Mouse (Mus musculus): ENCODE results near the gene Grb10.
A peak's percentile ranks its signal among the peaks of the same experiment; 100 is the strongest.

The Grb10 gene

DNA sequence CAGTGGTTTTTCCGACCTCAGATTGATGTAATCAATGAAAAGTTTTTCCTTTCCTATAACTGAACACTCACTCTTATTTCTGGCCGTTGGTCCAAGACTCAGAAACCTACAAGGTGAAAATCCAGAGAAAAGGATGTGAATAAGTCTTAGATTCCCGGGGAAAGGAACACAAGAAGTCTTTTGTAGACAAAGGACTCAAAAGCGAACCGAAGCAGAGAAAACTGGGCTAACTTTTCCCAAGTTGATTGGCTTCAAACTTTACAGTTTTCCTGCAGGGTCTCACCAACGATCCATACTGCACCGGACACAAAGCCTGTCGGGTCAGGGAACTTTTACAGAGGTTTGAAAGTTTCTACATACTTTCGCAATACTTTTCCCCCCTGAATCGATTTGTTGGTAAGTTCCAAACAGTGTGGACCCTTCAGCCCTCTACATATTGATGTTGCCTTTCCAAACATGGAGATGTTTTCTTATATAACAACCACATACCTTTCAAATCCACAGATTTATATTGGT, at the start of gene Grb10:
Grb10 (minus strand) TSS at position 214 of the 516 bp plus-strand sequence.
- DNase-seq (ENCODE audit: low spot score): no peak

DNA sequence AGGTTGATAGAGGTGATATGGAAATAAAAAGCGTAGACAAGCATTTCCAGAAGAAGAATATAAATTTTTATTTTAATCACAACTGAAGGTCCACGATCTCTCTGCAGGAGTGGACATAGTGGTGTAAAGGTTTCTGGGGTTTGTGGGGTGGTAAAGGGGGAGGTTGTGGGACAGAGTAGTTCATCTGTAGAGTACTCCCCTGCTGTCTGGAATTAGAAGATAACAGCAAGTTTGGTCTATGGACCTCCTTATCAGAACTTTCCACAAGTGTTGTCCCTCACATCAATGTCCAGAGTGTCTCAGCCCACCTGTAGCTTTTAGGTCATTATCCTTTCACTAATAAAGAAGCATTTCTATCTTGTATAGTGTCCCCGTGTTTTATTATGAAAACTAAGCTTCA, 43.2 kb upstream of the Grb10 start:
- DNase-seq (ENCODE audit: low spot score): no peak

GRCm38 (mm10) chr11:12079231-12079630, 40.7 kb upstream of the Grb10 start:
- no peak for DNase-seq (ENCODE audit: low spot score)

GRCm38 (mm10) chr11:12075449-12075848, 37.0 kb upstream of the Grb10 start:
- DNase-seq (ENCODE audit: low spot score): no peak

- peak; percentile 37 for DNase-seq (ENCODE audit: low spot score)
These were observed 35.1 kb upstream of the Grb10 start for GRCm38 (mm10) chr11:12073394-12074226.

GRCm38 (mm10) chr11:12072322-12072721, 33.8 kb upstream of the Grb10 start:
- no peak for DNase-seq (ENCODE audit: low spot score)

DNA sequence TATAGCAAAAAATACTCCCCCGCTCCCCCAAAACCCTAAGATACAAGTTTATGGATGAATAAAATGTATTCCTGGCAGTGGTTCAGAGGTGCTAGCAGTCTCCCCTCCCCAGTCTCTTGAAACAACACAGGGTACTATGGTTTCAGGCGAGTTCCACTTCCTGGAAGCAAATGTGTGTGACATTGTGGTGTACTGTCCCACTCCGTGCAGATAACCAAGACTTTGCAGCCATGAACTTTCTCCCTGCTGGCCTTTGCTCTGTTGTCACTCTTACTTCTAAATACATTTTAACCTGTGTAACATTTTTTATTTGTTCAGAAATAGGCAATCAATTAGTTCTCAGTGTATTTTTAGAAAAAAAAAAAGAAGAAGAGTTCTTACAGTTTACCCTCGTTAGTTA, 20.5 kb upstream of the Grb10 start:
- DNase-seq (ENCODE audit: low spot score): no peak

- DNase-seq (ENCODE audit: low spot score): no peak
These were observed 10.3 kb upstream of the Grb10 start for GRCm38 (mm10) chr11:12048547-12049327.

- no peak for DNase-seq (ENCODE audit: low spot score)
These were observed 9.7 kb upstream of the Grb10 start for GRCm38 (mm10) chr11:12048135-12048534.

GRCm38 (mm10) chr11:12044245-12044644, 5.8 kb upstream of the Grb10 start:
- no peak for DNase-seq (ENCODE audit: low spot score)

DNA sequence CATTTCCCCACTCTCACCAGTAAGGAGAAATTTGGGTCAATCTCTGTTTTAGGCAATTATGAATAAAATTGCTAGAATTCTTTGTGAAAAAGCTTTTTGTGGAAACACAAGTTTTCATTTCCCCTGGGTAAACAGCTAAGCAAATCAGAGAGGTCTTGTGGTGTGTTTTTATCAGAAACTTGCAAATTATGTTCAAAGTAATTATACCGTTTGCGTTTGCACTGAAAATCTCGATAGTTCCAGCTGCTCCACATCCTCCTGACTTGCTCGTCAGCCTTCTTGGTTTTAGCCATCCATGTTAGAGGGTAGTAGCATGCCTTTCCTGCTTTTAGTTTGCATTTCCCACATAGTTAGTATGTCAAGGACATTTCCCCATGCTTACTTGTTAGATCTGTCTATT, 3.3 kb upstream of the Grb10 start:
- no peak for DNase-seq (ENCODE audit: low spot score)

- no peak for DNase-seq (ENCODE audit: low spot score)
These were observed 2.9 kb upstream of the Grb10 start for GRCm38 (mm10) chr11:12041379-12041778.

DNA sequence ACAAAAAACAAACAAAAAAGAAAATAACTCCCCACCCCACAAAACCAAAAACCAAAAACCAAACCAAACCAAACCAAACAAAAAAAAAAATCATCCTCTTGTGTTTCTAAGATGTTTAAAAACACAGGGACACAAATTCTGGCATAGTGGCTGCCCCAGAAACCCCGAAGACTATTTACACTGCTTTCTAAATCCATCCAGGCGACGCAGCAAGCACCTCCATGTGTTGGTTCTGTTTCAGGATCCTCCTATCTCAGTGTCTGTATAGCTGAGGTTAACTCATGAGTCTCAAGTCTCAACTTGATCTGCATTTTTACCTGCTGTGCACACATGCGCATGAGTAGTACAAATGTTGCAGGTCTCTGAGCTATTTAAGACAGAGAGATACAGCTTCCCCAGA, 1.9 kb upstream of the Grb10 start:
- DNase-seq (ENCODE audit: low spot score): no peak

GRCm38 (mm10) chr11:12039748-12040147, 1.3 kb upstream of the Grb10 start:
- no peak for DNase-seq (ENCODE audit: low spot score)

DNA sequence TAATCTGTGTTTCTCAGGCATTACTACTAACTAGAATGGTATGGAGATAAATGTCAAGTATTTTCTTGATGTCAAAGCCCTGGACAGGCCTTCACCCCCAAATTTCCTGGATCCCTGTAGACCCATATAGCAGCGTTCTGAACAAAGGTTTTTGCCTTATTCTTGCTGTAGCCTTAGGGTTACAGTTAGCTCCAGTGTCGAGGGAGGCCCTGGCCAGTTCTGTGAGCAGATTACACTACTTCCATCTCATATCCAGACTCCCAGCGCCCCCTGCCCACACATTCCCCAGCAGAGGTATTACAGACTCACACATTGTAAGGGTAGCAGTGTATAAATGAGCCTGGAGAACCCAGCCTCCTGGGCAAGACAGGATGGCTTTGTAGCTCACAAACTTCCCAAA, 615 bp upstream of the Grb10 start:
- no peak for DNase-seq (ENCODE audit: low spot score)

DNA sequence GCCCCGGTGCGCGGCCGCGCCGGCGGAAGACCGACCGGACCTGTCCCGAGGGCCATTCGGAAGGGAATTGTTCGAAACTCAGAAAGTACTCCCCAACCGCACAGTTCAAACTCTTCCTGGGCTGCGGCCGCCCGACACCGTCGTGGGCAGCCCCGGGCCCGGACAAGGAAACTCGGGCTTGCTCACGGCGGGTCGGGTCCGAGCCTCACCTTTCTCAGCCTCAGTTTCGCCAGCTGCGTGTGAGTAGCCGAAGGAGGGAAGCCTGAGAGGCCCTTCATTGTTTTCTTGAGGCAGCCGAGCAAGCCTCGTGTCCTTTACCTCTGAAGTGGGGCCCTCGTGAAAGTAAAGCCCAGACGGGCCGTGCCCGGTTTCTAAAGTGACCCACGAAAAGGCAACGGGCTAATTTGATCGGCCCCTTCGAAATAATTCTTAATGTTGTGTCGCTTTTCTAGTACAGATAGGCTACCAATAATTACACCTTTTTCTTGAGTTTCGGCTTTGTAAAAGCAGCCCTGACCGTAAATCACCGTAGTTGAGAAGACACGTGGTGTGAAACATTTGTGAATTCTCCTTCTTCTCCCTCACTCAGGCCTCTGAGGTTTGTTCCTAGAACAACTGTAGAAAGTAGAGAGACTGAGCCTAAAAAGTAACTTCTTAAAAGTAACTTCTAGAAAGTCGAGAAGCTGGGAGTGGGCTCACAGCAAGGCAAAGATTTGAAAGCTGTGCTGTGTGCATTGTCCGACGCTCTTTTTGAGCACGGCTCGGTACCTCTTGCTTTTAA, 604 bp downstream of the Grb10 start:
- no peak for DNase-seq (ENCODE audit: low spot score)

DNA sequence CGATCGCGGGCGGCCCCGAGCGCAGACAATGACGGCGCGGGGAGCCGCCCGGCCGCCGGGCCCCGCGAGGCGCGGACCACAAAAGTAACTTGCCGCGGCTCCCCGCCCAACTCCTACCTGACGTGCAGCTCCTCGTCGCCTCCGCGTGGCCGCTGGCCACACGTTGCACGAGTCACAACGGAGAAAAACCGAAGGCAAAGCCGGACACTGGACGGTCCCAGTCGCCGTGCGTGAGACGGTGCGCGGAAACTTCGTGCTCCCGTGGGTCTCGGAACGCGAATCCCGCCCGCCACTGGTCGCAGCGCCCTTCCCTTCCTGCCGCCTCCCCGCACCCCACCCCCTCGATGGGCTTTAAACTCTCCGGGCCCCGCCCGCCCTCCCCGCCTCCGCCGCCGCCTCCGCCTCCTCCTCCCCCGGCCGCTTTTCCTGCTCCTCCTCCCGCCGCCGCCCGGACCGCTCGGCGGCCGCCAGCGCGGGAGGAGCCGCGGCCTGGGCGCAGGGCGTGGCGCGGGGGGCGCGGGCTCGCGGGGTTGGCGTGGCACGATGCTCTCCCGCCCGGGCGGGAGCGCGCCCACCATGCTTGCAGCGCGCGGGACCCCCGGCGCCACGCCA, 1.3 kb downstream of the Grb10 start:
- no peak for DNase-seq (ENCODE audit: low spot score)

DNA sequence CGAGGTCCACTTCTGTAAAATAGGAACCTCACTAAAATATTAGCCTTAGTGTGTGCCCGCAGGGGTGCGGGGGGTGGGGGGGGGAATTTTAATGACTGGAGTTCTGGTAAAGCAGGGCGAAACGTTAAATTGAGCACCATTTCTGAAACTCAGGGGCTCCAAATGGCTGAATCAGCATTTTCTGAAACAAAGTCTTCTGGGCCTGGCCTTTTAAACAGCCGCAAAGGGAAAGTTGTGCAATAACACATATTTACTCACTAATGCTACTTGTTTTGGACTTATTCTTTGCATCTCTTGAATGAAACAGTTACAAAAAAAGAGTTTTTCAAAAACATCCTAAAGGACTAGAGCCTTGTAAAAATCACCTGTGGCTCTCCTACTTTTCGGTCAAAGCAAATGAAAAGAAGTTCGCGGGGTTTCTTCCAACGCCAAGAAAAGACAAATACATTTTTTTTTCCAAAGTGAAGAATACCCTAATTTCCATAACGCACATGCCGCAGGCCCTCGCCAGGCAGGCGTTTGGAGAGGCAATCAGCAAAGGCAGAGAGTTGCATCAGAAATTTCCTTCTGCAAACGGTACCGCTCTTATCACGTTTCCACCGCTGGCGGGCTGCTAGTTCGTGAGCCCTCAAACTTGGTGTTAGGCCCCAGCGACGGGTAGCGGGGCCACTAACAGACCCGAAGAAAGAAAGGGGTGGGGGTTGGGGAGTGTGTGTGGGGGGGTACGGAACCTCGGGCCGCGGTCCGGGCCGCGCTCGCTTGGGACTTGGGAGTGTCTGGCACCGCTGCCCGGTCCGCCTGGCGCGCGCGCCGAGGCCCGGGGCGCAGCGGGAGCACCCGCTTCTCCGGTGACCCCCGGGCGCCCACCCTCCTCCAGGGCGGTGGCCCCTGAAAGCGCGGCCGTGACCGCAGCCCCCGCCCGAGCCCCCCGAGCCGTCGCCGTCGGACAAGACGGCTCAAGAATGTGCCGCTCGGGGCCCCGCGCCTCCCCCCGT, 2.3 kb downstream of the Grb10 start:
- no peak for DNase-seq (ENCODE audit: low spot score)

DNA sequence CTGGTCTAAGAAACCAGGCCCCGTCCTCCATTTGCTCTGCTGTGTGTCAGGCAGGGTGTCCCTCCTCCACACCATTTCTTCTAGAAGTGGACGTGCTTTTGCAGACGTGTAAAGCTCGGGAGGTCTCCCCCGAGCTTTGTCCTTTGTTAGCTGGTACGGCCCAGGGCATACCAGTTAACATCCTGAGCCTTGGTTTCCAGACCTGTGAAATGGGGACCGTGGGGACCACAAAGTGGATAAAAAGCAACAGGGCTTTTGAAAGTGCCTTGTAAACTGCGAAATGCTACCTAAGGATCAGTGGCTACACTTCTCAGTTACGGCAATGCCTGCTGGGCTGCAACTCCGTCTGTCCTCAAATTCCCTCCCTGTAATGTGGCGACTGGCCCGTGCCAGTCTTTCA, 3.2 kb downstream of the Grb10 start:
- DNase-seq (ENCODE audit: low spot score): no peak

GRCm38 (mm10) chr11:12034781-12035180, 3.7 kb downstream of the Grb10 start:
- DNase-seq (ENCODE audit: low spot score): no peak

- no peak for DNase-seq (ENCODE audit: low spot score)
These were observed 4.1 kb downstream of the Grb10 start for GRCm38 (mm10) chr11:12034371-12034770.
